Mouse (Mus musculus) ES-E14 (cell line): ENCODE measurements around the gene Ube4b. TPM values are rescaled to one million over a fixed set of nuclear protein-coding genes. Genes with fewer than 3 reads are reported as not detected.
"Not testable (repeated sequence)": the region's sequence is repeated elsewhere in the genome, so short reads cannot be mapped to it uniquely, and the experiment has no call there.

Experiments
- DNase-seq: peaks from one replicate; pipeline ENCODE4 v3.0.0-alpha.2; 2013; ENCODE audit warnings: low read depth, low spot score
- H3K27ac ChIP-seq: 2 replicates; pipeline ENCODE4 v1.5.1; 2012; ENCODE audit warnings: low read depth, mild to moderate bottlenecking, low read length, moderate library complexity, mixed read lengths; ENCODE audit not compliant: poor library complexity, insufficient read depth, severe bottlenecking
- H3K36me3 ChIP-seq: 2 replicates; pipeline ENCODE4 v1.6.1; 2012; ENCODE audit warnings: mild to moderate bottlenecking, low read length, moderate library complexity, mixed read lengths; ENCODE audit not compliant: control insufficient read depth, poor library complexity, insufficient read depth, severe bottlenecking
- H3K4me1 ChIP-seq, 2 experiments: fragments of 150-350 bp in 1 of 2; sonication (generic) in 1 of 2; 2 replicates each; pipeline ENCODE4 v1.6.1; 2012; ENCODE audit warnings: low read length in 2 of 2, mild to moderate bottlenecking in 1 of 2, mixed read lengths in 1 of 2; ENCODE audit not compliant: control insufficient read depth in 2 of 2, insufficient read depth in 2 of 2, poor library complexity in 1 of 2
- H3K4me3 ChIP-seq, 2 experiments: fragments of 150-350 bp in 1 of 2; sonication (generic) in 1 of 2; 2 replicates each; pipeline ENCODE4 v1.5.1; 2012; ENCODE audit warnings: low read length in 2 of 2, low read depth in 1 of 2, mild to moderate bottlenecking in 1 of 2, mixed read lengths in 1 of 2; ENCODE audit not compliant: insufficient read depth in 1 of 2, poor library complexity in 1 of 2, severe bottlenecking in 1 of 2
- H3K9ac ChIP-seq: 2 replicates; pipeline ENCODE4 v1.6.1; 2012; ENCODE audit warnings: low read depth, mild to moderate bottlenecking, low read length, mixed read lengths; ENCODE audit not compliant: poor library complexity, insufficient read depth, severe bottlenecking
- H3K9me3 ChIP-seq: fragments of 150-350 bp; sonication (generic); 2 replicates; pipeline ENCODE4 v1.6.1; 2012; ENCODE audit warnings: low read depth, mild to moderate bottlenecking, low read length; ENCODE audit not compliant: control insufficient read depth, insufficient read depth
- CHD2 ChIP-seq: IDR thresholded peaks from 2 replicates; pipeline ENCODE4 v1.6.1; 2014; ENCODE audit warnings: mild to moderate bottlenecking, low read depth, low read length, inconsistent platforms
- HCFC1 ChIP-seq: IDR thresholded peaks from 2 replicates; pipeline ENCODE4 v1.6.1; 2012; ENCODE audit warnings: low read length, inconsistent platforms, borderline replicate concordance; ENCODE audit not compliant: insufficient read depth
- MAFK ChIP-seq: IDR thresholded peaks from 2 replicates; pipeline ENCODE4 v1.6.1; 2014; ENCODE audit warnings: mild to moderate bottlenecking, low read depth, low read length, inconsistent platforms; ENCODE audit not compliant: insufficient read depth
- ZC3H11A ChIP-seq: IDR thresholded peaks from 2 replicates; pipeline ENCODE4 v1.6.1; 2012; ENCODE audit warnings: low read depth, mild to moderate bottlenecking, inconsistent platforms, low read length, borderline replicate concordance
- ZNF384 ChIP-seq: IDR thresholded peaks from 2 replicates; pipeline ENCODE4 v1.6.1; 2012; ENCODE audit warnings: low read depth, low read length, inconsistent platforms
- in situ Hi-C, 2 experiments: fragments of 600-800 bp; cut with MboI; formaldehyde crosslinking; loops; one replicate each; pipeline ENCODE4 v1.15.1; 2025; ENCODE audit warnings: low sequenced_read_pairs in 2 of 2, inconsistent platforms in 1 of 2; ENCODE audit not compliant: unreplicated experiment in 2 of 2
- total RNA-seq: library from RNA; depleted of rRNA; stranded (reverse); fragments of 300-350 nt; gene quantifications from 2 replicates; pipeline ENCODE4 v1.2.3, GENCODE M21; 2012

Ube4b gene
- total RNA-seq, 1 experiment: 72.4 TPM

DNA sequence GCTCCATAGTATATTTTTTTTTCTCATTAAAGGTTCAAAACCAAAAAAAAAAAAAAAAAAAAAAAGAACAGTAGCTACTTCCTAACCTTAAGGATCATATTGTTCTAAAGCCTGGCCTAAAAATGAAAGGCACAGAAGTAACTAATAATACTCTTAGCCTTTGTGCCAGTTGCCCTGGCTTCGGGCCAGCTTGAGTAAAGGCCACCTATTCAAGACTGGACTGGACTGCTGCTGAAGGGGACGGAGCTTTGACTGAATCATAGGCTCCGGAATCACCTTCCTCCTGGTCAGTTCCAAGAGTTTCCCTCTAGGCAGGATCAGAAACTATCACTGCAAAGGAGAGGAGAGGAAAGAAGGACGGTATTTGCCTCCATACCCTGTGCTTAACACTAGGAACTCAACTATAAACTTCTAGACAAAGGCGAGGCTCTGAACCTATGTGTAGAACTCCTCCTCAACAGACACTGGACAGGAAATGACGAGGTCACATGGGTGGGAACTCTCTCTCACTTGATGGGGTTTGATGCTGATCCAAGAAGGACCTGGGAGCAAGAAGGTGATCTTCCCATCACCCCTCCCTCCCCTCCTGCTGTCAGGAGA, 31.4 kb upstream of the Ube4b start:
- no peaks in the 10 kb centered on the region for H3K36me3 ChIP-seq
- no peak overlapping the region for H3K27ac ChIP-seq
- H3K4me1 ChIP-seq: peaks cover 0 to 6% of the 10 kb centered on the region in 2 experiments; a peak in 2 of 4 replicates
- DNase-seq: no peak
- no peaks in the 10 kb centered on the region for H3K9me3 ChIP-seq
- in situ Hi-C loops: no loop called here
- TF ChIP-seq ZNF384 (no peak), CHD2 (no peak), MAFK (no peak), ZC3H11A (no peak), HCFC1 (no peak)
- H3K4me3 ChIP-seq: no peak overlapping the region
- H3K9ac ChIP-seq: no peak overlapping the region

- H3K9ac ChIP-seq, H3K9me3 ChIP-seq, H3K27ac ChIP-seq, H3K4me1 ChIP-seq, in situ Hi-C loops, H3K4me3 ChIP-seq, DNase-seq, H3K36me3 ChIP-seq: not testable (repeated sequence)
Measured at GRCm38 (mm10) chr4:149457163-149457562, 30.6 kb upstream of the Ube4b start.

- Histone ChIP-seq H3K4me1 (peaks cover 0 to 8% of the 10 kb centered on the region in 2 experiments; a peak in 2 of 4 replicates), H3K27ac (no peak within 1 kb of the TSS), H3K9ac (peak within 1 kb of the TSS; percentile 16; the same call in 1 of the 2 replicates), H3K4me3 (peak within 1 kb of the TSS; percentile 32 to 42), H3K36me3 (no peaks in the 10 kb centered on the region), H3K9me3 (no peaks in the 10 kb centered on the region)
- in situ Hi-C loops: no loop called here
- DNase-seq: no peak
- TF ChIP-seq HCFC1 (no peak), ZNF384 (no peak), MAFK (no peak), CHD2 (no peak), ZC3H11A (no peak)
Measured at GRCm38 (mm10) chr4:149454879-149455278, 28.3 kb upstream of the Ube4b start, which contains the start of gene Rbp7. Gene Rbp7, minus strand, starts transcription at chr4:149454978.

- no peak overlapping the region for H3K27ac ChIP-seq
- no peaks in the 10 kb centered on the region for H3K9me3 ChIP-seq
- TF ChIP-seq HCFC1: no peak
- TF ChIP-seq CHD2: no peak
- no peak for TF ChIP-seq ZNF384
- no peak for TF ChIP-seq ZC3H11A
- no peak for TF ChIP-seq MAFK
- in situ Hi-C loops: no loop called here
- H3K36me3 ChIP-seq: no peaks in the 10 kb centered on the region
- H3K4me3 ChIP-seq: peak overlapping the region; percentile 32 to 42
- peaks cover 0 to 8% of the 10 kb centered on the region in 2 experiments; a peak in 2 of 4 replicates for H3K4me1 ChIP-seq
- H3K9ac ChIP-seq: peak overlapping the region; percentile 16; the same call in 1 of the 2 replicates
- DNase-seq: no peak
Measured at GRCm38 (mm10) chr4:149454263-149454662, 27.7 kb upstream of the Ube4b start.

- H3K9ac ChIP-seq: no peak overlapping the region
- in situ Hi-C loops: no loop called here
- DNase-seq: peak; percentile 68
- H3K4me3 ChIP-seq: no peak overlapping the region
- no peaks in the 10 kb centered on the region for H3K36me3 ChIP-seq
- no peak for TF ChIP-seq ZC3H11A
- no peak for TF ChIP-seq ZNF384
- no peak for TF ChIP-seq CHD2
- TF ChIP-seq HCFC1: no peak
- no peak for TF ChIP-seq MAFK
- peaks cover 0 to 8% of the 10 kb centered on the region in 2 experiments; a peak in 2 of 4 replicates for H3K4me1 ChIP-seq
- H3K27ac ChIP-seq: no peak overlapping the region
- H3K9me3 ChIP-seq: no peaks in the 10 kb centered on the region
Measured at GRCm38 (mm10) chr4:149453656-149454055, 27.1 kb upstream of the Ube4b start.
